Mouse (Mus musculus) lung, postnatal 36 days (tissue): ENCODE measurements around the gene Rgs17.

Source experiments
- DNase-seq: peaks from one replicate; pipeline ENCODE4 v3.0.0; 2022; ENCODE audit warnings: mixed read lengths

Gene Rgs17

DNA sequence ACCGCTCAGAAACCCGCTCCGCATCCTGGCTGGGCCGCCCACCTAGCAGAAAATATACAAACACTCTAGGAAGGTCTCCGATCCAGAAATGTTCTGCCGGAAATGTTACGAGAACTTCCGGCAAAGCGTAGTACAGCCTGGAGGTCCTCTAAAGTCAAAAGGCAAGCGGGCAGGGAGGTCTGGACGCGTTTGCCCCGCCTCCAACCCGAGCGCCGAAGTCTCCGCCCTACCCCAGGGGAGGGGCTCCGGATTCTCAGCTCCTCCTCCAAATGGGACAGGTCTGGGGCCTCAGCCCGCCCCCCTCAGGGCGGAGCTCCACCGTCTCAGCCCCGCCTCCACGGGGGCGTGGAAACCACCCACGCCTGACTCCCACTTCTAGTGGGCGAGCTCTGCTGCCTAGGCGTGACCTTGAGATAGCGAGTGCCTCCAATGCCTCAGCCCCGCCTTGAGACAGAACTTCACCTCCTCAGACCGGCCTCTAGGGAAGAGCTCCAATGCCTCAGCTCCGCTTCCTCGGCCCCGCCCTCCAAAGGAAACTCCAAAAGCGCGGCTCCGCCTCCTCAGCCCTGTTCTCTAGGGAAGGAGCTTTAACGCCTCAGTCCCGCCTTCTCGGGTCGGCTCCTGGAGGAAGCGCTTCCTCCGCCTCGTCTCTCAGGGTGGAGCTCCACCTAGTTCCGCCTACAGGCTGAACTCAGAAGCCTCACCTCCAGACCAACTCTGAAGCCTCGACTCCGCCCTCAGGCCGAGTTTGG lies 98.3 kb downstream of the Rgs17 start, which contains the start of gene Mtrf1l:
Mtrf1l (minus strand) TSS at position 171 of the 752 bp plus-strand sequence.
- peak; percentile 99 for DNase-seq

GRCm38 (mm10) chr10:5823291-5823739 lies 98.9 kb downstream of the Rgs17 start:
- DNase-seq: no peak

DNA sequence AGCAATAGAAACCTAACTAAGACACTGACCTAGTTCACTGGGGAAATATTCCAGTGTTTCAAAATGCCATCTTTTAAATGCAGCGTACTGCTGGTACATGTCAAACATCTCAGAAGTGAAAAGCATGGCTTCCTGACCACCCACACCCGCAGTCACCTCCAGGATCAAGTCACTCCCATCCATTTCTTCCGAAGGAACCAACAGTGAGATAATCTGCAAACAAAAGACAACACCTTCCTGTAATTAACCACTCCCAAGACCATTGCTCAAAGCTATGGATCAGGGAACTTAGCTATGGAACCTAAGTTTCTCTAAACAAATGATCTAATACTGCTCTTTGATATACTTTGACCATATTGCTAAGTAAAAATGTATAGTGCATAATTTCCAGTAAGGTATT lies 103.4 kb downstream of the Rgs17 start:
- no peak for DNase-seq

- DNase-seq: no peak
Observed at GRCm38 (mm10) chr10:5815968-5816367, 106.2 kb downstream of the Rgs17 start.

DNA sequence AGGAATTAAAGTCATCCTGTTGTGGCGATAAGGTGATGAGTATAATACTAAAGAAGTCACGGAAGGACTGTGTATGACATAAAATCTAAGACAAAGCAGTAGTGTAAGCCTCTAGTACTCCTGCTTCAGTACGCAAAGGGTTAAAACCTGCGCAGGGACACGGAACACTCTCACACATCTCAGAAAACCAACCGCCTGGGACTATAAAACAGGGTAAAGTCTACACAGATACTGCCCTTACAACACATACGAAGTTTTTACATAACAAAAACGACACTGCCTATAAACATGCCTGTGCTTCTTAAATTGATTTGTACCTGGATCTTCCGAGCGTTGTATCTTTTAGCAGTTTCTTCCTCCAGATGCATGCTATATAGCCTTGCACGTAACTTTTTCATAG lies 108.5 kb downstream of the Rgs17 start:
- no peak for DNase-seq

DNA sequence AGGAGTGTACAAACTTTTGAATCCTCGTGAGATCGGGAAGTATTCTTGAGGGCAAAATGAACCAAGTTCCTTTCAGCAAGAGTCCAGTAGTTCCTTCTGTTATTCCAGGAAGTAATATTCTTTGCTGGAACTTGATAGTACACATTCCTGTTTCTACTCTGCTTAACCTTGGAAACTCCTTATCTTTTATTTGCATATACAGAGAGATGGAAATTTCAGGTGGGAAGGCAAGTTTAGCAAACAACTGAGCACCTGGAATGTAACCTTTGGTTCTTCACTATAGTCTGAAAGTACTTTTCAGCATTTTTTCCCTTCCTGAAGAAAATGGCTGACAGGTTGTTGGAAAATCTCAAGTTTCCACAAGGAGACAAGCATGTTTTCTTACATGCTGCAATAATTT lies 114.5 kb downstream of the Rgs17 start:
- no peak for DNase-seq

DNA sequence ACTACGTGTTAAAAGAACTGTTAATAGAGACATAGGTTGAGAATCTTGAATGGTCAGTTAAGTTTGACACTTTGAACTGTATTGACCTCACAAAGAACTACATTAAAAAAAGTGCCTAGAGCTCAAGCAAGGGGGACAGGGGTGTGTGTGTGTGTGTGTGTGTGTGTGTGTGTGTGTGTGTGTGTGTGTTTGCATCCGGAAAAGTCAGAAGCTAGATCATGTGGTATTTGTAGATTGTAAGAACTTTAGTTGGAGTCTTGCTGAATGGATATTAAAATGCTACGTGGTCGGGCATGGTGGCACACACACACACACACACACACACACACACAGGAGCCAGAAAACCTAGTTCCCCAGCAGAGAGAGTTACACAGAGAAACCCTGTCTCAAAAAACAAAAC lies 115.2 kb downstream of the Rgs17 start:
- no peak for DNase-seq

- peak; percentile 6 for DNase-seq
Observed at GRCm38 (mm10) chr10:5806416-5806815, 115.8 kb downstream of the Rgs17 start.

- peak; percentile 96 for DNase-seq
Observed at GRCm38 (mm10) chr10:5805731-5806307, 116.4 kb downstream of the Rgs17 start.

DNA sequence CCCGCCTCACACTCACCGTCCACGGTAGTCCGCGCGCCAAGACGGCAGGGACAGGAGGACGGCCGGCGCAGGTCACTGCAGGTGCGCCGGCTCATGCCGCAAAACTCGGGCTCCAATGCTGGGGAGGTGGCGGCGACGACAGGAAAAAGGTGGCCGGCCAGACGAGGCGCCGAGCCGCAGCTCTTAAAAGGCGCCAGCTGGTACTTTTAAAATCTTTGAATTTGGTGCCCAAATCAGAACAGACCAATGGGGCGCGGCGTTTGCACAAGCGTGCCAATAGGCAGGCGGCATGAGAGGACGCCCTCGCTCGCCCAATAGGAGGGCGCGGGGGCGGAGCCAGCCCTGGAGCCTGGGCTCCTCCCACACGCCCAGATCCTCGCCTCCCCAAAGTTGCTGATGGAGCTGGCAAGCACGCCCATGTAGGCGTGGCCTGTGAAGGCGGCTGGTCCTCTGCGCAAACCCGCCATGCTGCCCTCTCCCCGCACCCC lies 116.9 kb downstream of the Rgs17 start, which contains the start of gene Fbxo5:
Fbxo5 (minus strand) TSS at position 358 of the 488 bp plus-strand sequence.
- peak; percentile 99 for DNase-seq

GRCm38 (mm10) chr10:5804691-5805156 lies 117.5 kb downstream of the Rgs17 start:
- DNase-seq: no peak

DNA sequence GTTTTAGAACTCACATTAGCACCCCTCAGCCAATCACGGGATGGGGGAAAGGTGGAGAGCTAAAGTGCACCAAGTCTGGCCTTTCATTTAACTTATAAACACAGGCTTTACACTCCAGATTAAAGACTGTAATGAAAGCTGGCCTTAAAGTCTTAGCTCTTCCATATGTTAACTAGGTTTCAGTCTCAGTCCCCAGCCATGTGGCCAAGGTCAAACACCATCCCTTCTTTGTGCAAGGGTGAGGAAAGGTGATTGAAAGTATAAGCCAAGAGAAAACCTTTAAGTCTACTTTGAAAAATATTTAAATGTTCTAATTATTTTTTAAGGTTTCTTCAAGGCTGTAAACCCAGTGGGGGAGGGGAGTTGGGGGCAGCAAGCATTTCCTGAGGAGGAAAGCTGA lies 118.5 kb downstream of the Rgs17 start:
- DNase-seq: no peak

DNA sequence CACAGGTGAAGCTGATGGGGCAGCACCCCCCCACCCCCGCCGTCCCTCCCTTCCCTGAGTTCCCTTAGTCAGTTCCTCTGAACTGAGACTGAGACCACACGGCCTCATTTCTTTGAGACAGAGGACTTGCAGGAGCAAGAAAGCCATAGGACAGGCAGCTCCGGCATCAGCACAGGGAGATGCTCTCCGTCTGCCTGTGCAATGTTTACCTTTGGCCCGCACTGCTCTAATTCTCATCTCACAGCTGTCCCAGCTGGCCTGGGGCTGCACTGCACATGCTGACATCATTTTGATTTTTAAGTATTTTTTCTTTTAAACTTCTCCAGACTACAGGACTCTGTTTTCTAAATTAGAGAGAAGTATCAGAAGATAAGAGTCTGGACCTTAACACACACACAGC lies 119.3 kb downstream of the Rgs17 start:
- no peak for DNase-seq

DNA sequence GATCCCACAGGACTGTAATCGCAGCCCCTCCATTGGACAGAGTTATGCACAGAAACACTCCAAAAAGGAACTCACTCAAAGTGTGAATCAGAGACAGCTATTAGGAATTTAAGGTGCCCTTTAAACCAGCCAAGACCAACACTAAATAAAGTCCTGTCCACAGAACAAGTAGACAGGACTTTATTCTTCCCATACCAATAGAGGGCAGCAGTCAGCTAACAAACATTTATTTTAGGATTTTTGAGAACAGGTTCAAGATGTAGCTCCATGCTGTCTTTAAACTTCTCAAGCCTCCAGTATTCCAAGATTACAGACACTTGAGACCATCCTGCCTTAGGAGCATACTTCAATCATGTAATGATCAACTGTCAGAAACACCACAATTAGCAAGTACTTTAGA lies 121.7 kb downstream of the Rgs17 start:
- DNase-seq: peak; percentile 53

DNA sequence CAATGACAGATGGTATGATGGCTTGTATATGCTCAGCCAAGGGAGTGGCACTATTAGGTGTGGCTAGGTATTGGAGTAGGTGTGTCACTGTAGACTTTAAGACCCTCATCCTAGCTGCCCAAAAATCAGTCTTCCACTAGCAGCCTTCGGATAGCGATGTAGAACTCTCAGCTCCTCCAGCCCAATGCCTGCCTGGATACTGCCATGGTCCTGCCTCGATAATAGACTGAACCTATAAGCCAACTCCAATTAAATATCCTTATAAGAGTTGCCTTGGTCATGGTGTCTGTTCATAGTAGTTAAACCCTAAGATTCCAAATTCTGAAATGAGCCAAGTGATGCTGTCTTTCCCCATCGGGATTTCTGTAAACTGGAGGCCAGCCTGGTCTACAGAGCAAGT lies 124.1 kb downstream of the Rgs17 start:
- no peak for DNase-seq

DNA sequence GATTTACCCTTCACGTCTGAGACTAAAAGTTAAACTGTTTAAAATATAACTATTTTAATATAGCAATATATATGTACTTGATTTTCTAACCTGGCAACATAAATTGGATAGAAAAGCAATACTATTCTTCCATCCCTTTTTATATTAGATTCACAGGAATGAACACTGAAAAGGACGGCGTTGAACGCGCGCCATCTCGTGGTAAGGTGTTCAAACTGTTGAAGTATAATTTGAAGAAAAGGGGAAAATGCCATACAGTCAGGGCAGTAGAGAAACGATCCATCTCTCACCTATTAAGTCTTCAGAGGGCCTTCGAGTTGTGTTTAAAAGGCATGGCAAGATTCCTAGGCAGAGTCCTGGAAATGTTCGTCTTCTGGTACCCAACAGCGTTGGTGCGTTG lies 131.5 kb downstream of the Rgs17 start:
- DNase-seq: peak; percentile 54

GRCm38 (mm10) chr10:5786923-5787322 lies 135.3 kb downstream of the Rgs17 start:
- no peak for DNase-seq
